Mouse (Mus musculus) embryonic facial prominence, embryonic 13.5 days (tissue): ENCODE data around the gene Gm11992. TPM values are rescaled to one million over a fixed set of nuclear protein-coding genes. Genes with fewer than 3 reads are reported as not detected.

Experiments used
- ATAC-seq: fragments of 200-750 bp; cut with Nextera tagmentation; 2 replicates; pipeline ENCODE4 v1.8.0; 2017; ENCODE audit warnings: low read depth; ENCODE audit not compliant: insufficient number of reproducible peaks, insufficient read depth, low FRiP score, low TSS enrichment
- H3K27ac ChIP-seq: fragments of 300-500 bp; sonication (generic); 2 replicates; pipeline ENCODE4 v1.5.1; 2015; ENCODE audit warnings: moderate library complexity, mild to moderate bottlenecking, inconsistent platforms
- H3K27me3 ChIP-seq: fragments of 300-500 bp; sonication (generic); 2 replicates; pipeline ENCODE4 v1.6.1; 2015; ENCODE audit warnings: mild to moderate bottlenecking, inconsistent platforms
- H3K36me3 ChIP-seq: fragments of 300-500 bp; sonication (generic); 2 replicates; pipeline ENCODE4 v1.6.1; 2015; ENCODE audit warnings: mild to moderate bottlenecking, inconsistent platforms
- H3K4me1 ChIP-seq: fragments of 300-500 bp; sonication (generic); 2 replicates; pipeline ENCODE4 v1.6.1; 2015; ENCODE audit warnings: inconsistent platforms
- H3K4me2 ChIP-seq: fragments of 300-500 bp; sonication (generic); 2 replicates; pipeline ENCODE4 v1.6.1; 2015; ENCODE audit warnings: moderate library complexity, mild to moderate bottlenecking, inconsistent platforms
- H3K4me3 ChIP-seq: fragments of 300-500 bp; sonication (generic); 2 replicates; pipeline ENCODE4 v1.5.1; 2015; ENCODE audit warnings: mild to moderate bottlenecking, inconsistent platforms
- H3K9ac ChIP-seq: fragments of 300-500 bp; sonication (generic); 2 replicates; pipeline ENCODE4 v1.6.1; 2015; ENCODE audit warnings: mild to moderate bottlenecking, inconsistent platforms
- H3K9me3 ChIP-seq: fragments of 300-500 bp; sonication (generic); 2 replicates; pipeline ENCODE4 v1.6.1; 2016; ENCODE audit warnings: inconsistent platforms
- WGBS: fragments of 180-500 bp; shearing (Covaris S2); methylation state at CpG from one replicate; pipeline ENCODE4 v1.1.7; 2015; ENCODE audit warnings: mixed read lengths; 5-methylcytosine and 5-hydroxymethylcytosine counted together
- polyA plus RNA-seq: library from polyadenylated mRNA; unstranded; fragments of >200 nt; fragmentation: Nextera tagmentation; extraction: Ambion mirVana; gene quantifications from 2 replicates; pipeline ENCODE4 v1.2.1, GENCODE M21; 2015

Gm11992 gene
- polyA plus RNA-seq, 1 experiment from 2014 or later = 0.79 TPM

DNA sequence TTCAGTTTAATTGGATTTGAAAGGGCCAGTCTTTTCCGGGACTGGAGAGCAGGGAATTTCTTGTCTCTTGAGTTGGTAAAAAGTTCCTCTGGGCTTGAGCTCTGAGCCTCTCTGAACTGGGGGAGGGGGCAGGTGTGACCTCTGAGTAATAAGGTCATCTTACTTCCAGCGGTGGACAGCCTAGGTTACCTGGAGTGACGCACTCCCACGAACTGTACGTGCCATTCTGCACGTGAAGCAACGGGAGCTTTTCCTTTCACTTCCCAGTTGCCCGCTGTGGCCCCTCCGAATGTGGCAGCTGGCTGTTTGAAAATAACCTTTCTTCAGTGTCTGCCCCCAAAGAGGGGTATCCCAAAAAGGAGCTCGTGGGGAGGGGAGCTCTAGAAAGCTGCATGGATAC lies 67.7 kb downstream of the Gm11992 start:
- Histone ChIP-seq H3K4me2 (peak overlapping the region; percentile 43), H3K27ac (no peak overlapping the region), H3K4me1 (peaks cover 31% of the 10 kb centered on the region), H3K9ac (no peak overlapping the region), H3K27me3 (peaks cover 81% of the 10 kb centered on the region), H3K9me3 (no peaks in the 10 kb centered on the region), H3K36me3 (no peaks in the 10 kb centered on the region), H3K4me3 (peak overlapping the region; percentile 18)
- ATAC-seq = no peak
- 1% methylated on average over 10 of the region's 10 CpGs for WGBS

DNA sequence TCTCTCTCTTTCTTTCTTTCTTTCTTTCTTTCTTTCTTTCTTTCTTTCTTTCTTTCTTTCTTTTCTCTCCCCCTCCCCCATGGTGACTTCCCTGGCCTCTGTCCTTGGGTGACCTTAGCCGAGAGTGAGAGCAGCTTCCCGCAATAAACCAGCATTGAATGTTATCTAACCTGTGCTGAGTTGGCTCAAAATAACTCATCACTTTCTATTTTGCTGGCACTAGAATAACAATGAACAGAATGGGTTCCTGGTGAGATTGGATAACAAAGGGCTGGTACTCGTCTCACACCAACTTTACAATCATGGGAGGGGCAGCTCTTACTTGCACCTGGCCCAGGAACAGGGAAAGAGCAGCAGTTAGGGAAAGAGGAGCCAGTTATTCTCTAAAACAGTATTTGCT lies 68.5 kb downstream of the Gm11992 start:
- Histone ChIP-seq H3K9ac (no peak overlapping the region), H3K9me3 (no peaks in the 10 kb centered on the region), H3K4me2 (no peak overlapping the region), H3K27me3 (peaks cover 85% of the 10 kb centered on the region), H3K27ac (no peak overlapping the region), H3K4me1 (peaks cover 31% of the 10 kb centered on the region), H3K36me3 (no peaks in the 10 kb centered on the region), H3K4me3 (no peak overlapping the region)
- 14% methylated on average over 3 of the region's 3 CpGs for WGBS
- no peak for ATAC-seq

DNA sequence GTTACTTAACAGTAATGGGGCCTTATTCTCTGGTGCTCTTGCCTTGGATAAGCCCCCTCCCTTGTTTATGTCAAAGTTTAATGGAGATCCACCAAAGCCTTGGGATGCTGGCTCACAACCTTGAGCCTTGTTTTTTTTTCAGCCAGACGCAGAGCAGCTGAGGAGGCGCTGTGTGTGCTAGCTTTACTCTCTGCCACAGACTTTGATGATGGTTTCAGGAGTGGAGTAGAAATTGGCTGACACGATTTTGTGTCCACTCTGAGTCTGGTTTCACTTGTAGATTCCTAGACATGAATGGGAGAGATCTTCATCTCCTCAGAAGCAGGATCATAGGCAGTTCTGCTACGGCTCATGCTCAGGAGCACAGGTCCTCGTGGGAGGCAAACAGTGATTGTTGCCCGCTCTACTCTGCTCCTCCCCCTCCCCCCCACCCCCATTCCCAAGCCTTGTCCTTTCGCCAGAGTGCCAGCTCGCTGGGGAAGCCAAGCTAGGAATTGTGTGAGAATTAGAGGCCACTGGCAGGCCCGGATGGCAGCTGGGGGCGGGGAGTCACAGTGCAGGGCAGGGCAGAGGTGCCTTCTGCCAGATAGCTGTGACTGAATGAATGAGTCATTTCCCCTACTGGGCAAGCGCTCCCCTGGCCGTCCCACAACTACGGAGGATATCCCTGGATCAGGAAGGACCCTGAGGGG lies 69.1 kb downstream of the Gm11992 start:
- no peak for ATAC-seq
- Histone ChIP-seq H3K4me2 (peak overlapping the region; percentile 86), H3K9me3 (no peaks in the 10 kb centered on the region), H3K27me3 (peaks cover 82% of the 10 kb centered on the region), H3K4me3 (peak overlapping the region; percentile 43), H3K9ac (0 out of 2 replicates have a peak overlapping the region, but pooled peaks have one; percentile 16), H3K27ac (no peak overlapping the region; the same call in 1 of the 2 replicates), H3K4me1 (peaks cover 31% of the 10 kb centered on the region), H3K36me3 (no peaks in the 10 kb centered on the region)
- WGBS = 2% methylated on average over 13 of the region's 13 CpGs

DNA sequence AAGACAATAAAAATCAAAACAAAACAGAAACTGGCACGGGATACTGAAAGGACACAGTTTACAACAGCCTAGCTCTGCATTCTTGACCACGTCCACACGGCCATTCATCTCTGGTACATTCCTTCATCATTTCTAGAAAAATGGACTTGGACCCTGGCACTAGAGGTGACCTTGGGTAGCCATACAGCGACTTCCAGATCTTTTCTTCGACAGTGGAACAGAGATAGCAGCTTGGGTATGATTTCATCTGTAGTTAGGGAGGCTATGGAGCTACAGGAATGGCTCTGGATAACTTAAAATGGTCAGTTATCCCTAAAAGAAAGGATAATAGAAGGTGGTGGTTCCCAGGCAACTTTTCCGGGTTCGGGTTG lies 69.6 kb downstream of the Gm11992 start, which contains the start of gene Upp1:
Gene Upp1 (plus strand): TSS at position 54 of the 371 bp plus-strand sequence.
- H3K9ac ChIP-seq = peak within 1 kb of the TSS; percentile 54
- H3K4me1 ChIP-seq = peaks cover 31% of the 10 kb centered on the region
- peak within 1 kb of the TSS; percentile 86 for H3K4me2 ChIP-seq
- no peaks in the 10 kb centered on the region for H3K9me3 ChIP-seq
- peaks cover 78% of the 10 kb centered on the region for H3K27me3 ChIP-seq
- no peak within 1 kb of the TSS; the same call in 1 of the 2 replicates for H3K27ac ChIP-seq
- ATAC-seq = no peak
- WGBS = 0% methylated on average over 7 of the region's 7 CpGs
- H3K36me3 ChIP-seq = no peaks in the 10 kb centered on the region
- peak within 1 kb of the TSS; percentile 43 for H3K4me3 ChIP-seq

DNA sequence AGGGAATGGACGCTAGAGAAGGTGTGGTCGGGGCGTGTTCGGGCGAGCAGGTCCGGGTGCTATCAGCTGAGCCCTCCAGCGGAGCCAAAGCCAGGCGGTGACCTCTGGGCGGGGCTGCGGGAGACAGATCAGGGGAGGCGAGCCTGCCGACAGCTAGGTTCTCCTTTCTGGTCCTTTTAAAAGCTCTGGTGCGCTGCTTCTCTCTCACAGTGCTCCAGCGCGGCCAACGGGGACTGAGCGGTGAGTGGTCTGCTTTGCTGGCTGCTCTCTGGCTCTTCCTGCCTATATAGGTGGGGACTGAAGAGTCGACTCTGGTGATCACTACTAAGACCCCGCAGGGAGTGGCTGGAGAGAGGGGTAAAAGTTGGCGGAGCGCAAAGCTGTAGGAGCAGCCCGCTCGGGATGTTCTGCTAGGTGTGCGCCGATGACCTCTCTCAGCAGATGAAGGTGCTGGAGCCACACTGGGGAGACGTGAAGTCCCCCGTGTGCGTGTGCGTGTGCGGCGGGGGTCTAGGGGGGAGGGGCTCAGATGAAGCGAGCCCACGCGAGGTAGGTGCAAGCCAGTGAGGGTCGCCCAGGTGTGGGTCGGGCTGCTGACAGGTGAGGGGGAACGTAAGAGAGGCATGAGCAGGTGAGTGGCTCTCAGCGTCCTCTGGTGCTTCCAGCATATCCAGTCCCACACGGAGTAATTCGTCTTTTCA lies 70.2 kb downstream of the Gm11992 start:
- H3K9ac ChIP-seq = peak overlapping the region; percentile 54
- H3K27ac ChIP-seq = no peak overlapping the region
- H3K27me3 ChIP-seq = peaks cover 75% of the 10 kb centered on the region
- H3K9me3 ChIP-seq = no peaks in the 10 kb centered on the region
- peak overlapping the region; percentile 43 for H3K4me3 ChIP-seq
- peak overlapping the region; percentile 86 for H3K4me2 ChIP-seq
- H3K4me1 ChIP-seq = peaks cover 31% of the 10 kb centered on the region
- no peaks in the 10 kb centered on the region for H3K36me3 ChIP-seq
- WGBS = under 1% methylated on average over 40 of the region's 40 CpGs
- no peak for ATAC-seq

Other genes with a start within 250 kb of the Gm11992 start
- 0.11 TPM in 1 of 2 replicates, not detected in the other for gene Pkd1l1, start 75.3 kb upstream of the Gm11992 start, polyA plus RNA-seq
- gene Hus1, start 37.4 kb upstream of the Gm11992 start, polyA plus RNA-seq = 15.3 and 15.6 TPM in 2 replicates
- 0.41 TPM in 1 of 2 replicates, not detected in the other for gene Sun3, start 397 bp downstream of the Gm11992 start, polyA plus RNA-seq
- gene Upp1, start 69.5 kb downstream of the Gm11992 start, polyA plus RNA-seq = 5.0 and 5.8 TPM in 2 replicates
- 0.01 and 0.21 TPM in 2 replicates for gene Abca13, start 143.3 kb downstream of the Gm11992 start, polyA plus RNA-seq